Mouse (Mus musculus): ENCODE measurements at regions not wholly inside any gene's neighbourhood (a gene's known extent, or its start where the extent isn't known, plus 50 kb on each side); places are given as distances from the start of the nearest gene placed in this dataset.

DNA sequence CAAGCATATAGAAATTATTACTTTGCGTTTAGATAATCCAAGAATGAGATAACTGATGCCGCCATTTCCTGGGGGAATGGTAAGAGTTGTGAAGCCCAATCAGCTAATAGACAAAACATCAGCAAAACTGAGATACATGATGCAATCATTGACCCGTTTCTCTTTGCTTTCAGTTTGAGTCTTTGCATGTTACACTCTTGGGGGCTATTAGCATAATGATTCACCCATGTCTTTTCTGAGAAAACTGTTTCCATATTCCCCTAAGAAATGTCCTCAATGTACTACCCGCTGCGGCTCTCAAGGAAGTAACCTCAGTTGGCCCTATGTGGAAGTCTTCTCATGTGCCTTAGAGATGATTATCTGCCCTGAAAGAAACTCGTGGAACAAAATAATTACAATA, 512.0 kb downstream of the Prdm13 start:
- no peak for TF ChIP-seq ZNF384 (IDR thresholded peaks at IDR 0.05; ENCODE audit: low read depth, low read length)
- TF ChIP-seq MAFK (IDR thresholded peaks at IDR 0.05; ENCODE audit: insufficient read depth, low read depth, low read length) = no peak
- no peak for TF ChIP-seq HCFC1 (IDR thresholded peaks at IDR 0.05; ENCODE audit: borderline replicate concordance, insufficient read depth, low read length)
